Comparison of ENCODE assay signal across 7 mouse cellular contexts in the genomic region with DNA sequence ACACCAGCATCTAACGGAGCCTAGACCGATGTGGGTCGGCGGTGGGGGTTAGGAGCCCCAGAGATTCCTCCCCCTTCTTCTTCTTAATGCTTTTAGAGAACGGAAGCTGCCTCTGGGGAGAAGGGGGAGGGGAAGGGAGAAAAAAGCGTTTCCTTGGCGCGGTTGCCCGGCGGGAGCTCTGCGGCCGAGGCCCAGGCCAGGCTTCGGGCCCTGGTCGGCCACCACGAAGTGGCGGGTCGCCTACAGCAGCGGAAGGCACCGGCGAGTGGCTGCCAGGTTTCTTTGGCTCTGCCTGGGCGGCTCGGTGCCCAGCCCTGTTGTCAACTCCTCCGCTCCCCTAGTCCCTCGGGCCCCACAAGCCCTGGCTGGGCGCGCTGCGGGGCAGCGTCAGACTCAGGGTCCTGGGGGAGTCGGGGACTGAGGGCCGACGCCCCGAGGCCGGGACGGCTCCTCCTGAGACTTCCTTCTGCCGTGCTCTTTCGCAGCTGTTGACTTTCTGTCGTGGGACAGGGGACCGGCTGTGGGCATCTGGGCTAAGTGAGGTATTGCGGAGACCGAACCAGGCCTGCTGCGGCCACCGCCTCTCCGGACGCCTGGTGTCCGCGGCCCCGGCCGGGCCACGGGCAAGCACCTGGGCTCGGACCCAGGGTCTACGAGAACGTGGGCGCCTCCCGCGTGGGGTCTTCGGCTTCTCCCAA.
DNase-seq lines count a peak whose midpoint lies in the region; ATAC-seq and TF ChIP-seq lines count a peak whose summit lies in the region.

No protein-coding gene starts in this region.

- H3K27me3 ChIP-seq in embryonic facial prominence, embryonic 11.5 days (ENCODE audit: control insufficient read depth, insufficient read depth, low read length) = peaks cover 35% of the 10 kb centered on the region
- peaks cover 63% of the 10 kb centered on the region for H3K27me3 ChIP-seq in limb, embryonic 14.5 days (ENCODE audit: control insufficient read depth, insufficient read depth, low read length)

- peak overlapping the region; percentile 70 for H3K4me2 ChIP-seq in embryonic facial prominence, embryonic 11.5 days (ENCODE audit: low read depth, low read length)
- H3K4me2 ChIP-seq in limb, embryonic 14.5 days (replicated peaks; ENCODE audit: low read depth, low read length, severe bottlenecking) = peak overlapping the region; percentile 61

- H3K9me3 ChIP-seq in embryonic facial prominence, embryonic 11.5 days (replicated peaks; ENCODE audit: control insufficient read depth, low read length) = no peaks in the 10 kb centered on the region
- no peaks in the 10 kb centered on the region for H3K9me3 ChIP-seq in limb, embryonic 14.5 days (ENCODE audit: control insufficient read depth, low read length)

- H3K27ac ChIP-seq in embryonic facial prominence, embryonic 11.5 days (replicated peaks; ENCODE audit: low read depth, low read length) = peak overlapping the region; percentile 37
- no peak overlapping the region for H3K27ac ChIP-seq in limb, embryonic 14.5 days (replicated peaks; ENCODE audit: low read depth, low read length)

- H3K36me3 ChIP-seq in embryonic facial prominence, embryonic 11.5 days (replicated peaks; ENCODE audit: control insufficient read depth, insufficient read depth, low read depth, low read length) = no peaks in the 10 kb centered on the region
- no peaks in the 10 kb centered on the region for H3K36me3 ChIP-seq in limb, embryonic 14.5 days (ENCODE audit: control insufficient read depth, insufficient read depth, low read length)

- TF ChIP-seq POLR2A in limb, embryonic 14.5 days (IDR thresholded peaks at IDR 0.05; ENCODE audit: borderline replicate concordance, extremely low read depth, insufficient read depth, insufficient read length) = no peak

- 0% methylated on average over 42 of the region's 56 CpGs for WGBS in embryonic facial prominence, embryonic 11.5 days
- WGBS in limb, embryonic 14.5 days = 1% methylated on average over 40 of the region's 56 CpGs

- peaks cover 8% of the 10 kb centered on the region for H3K4me1 ChIP-seq in embryonic facial prominence, embryonic 11.5 days (ENCODE audit: control insufficient read depth, insufficient read depth, low read length)
- peaks cover 8% of the 10 kb centered on the region; the same call in 1 of the 2 replicates for H3K4me1 ChIP-seq in limb, embryonic 14.5 days (ENCODE audit: control insufficient read depth, insufficient read depth, low read length)

- peak; percentile 73 for DNase-seq in right cerebral cortex, adult 18-20 months
- no peak for DNase-seq in right cerebral cortex, postnatal 36 days (ENCODE audit: low spot score in 2 of 2)
- DNase-seq in embryonic facial prominence, embryonic 11.5 days (ENCODE audit: low spot score) = peak; percentile 40
- peak; percentile 36 for DNase-seq in heart, postnatal 4 days
- DNase-seq in limb, embryonic 14.5 days (ENCODE audit: low spot score) = no peak
- peak; percentile 55 for DNase-seq in right cerebral cortex, postnatal 4 days
- no peak for DNase-seq in lung, postnatal 10 days

- peak; percentile 63 for ATAC-seq in embryonic facial prominence, embryonic 11.5 days (replicated peaks; ENCODE audit: insufficient number of reproducible peaks, low FRiP score, low TSS enrichment, low read depth)
- ATAC-seq in limb, embryonic 14.5 days (ENCODE audit: low FRiP score, low read depth) = no peak

- peak overlapping the region; percentile 35 for H3K4me3 ChIP-seq in embryonic facial prominence, embryonic 11.5 days (ENCODE audit: low read depth, low read length)
- H3K4me3 ChIP-seq in limb, embryonic 14.5 days (replicated peaks; ENCODE audit: low read length) = peak overlapping the region; percentile 37

- H3K9ac ChIP-seq in embryonic facial prominence, embryonic 11.5 days (replicated peaks; ENCODE audit: low read length) = peak overlapping the region; percentile 55
- H3K9ac ChIP-seq in limb, embryonic 14.5 days (ENCODE audit: low read depth, low read length, severe bottlenecking) = peak overlapping the region; percentile 38

Comparison
In these comparisons a context has a peak if more than half of its experiments do, and no peak if none do; other contexts are left out.
1. DNase-seq: peak in right cerebral cortex, adult 18-20 months (single experiment), embryonic facial prominence, embryonic 11.5 days (single experiment), heart, postnatal 4 days (single experiment) and right cerebral cortex, postnatal 4 days (single experiment); none in right cerebral cortex, postnatal 36 days (0 of 2), limb, embryonic 14.5 days (single experiment) and lung, postnatal 10 days (single experiment).